Mouse (Mus musculus) heart, postnatal 0 days (tissue): ENCODE results near the gene Arhgap44. TPM values are rescaled to one million over a fixed set of nuclear protein-coding genes. Genes with fewer than 3 reads are reported as not detected.

Experiments used
- ATAC-seq: fragments of 200-750 bp; cut with Nextera tagmentation; 2 replicates; pipeline ENCODE4 v1.8.0; 2017; ENCODE audit warnings: low read depth, moderate number of reproducible peaks, moderate library complexity; ENCODE audit not compliant: insufficient read depth
- DNase-seq: peaks from one replicate; pipeline ENCODE4 v3.0.0-alpha.2; 2016; ENCODE audit warnings: low spot score
- H3K27ac ChIP-seq: fragments of 300-500 bp; sonication (generic); 2 replicates; pipeline ENCODE4 v1.5.1; 2014; ENCODE audit warnings: low read depth, mild to moderate bottlenecking
- H3K27me3 ChIP-seq: fragments of 300-500 bp; sonication (generic); 2 replicates; pipeline ENCODE4 v1.6.1; 2014; ENCODE audit warnings: low read length, mixed read lengths; ENCODE audit not compliant: control insufficient read depth, insufficient read depth
- H3K36me3 ChIP-seq: fragments of 300-500 bp; sonication (generic); replicated peaks from 2 replicates; pipeline ENCODE4 v1.6.1; 2014; ENCODE audit warnings: low read length, mixed read lengths; ENCODE audit not compliant: control insufficient read depth, insufficient read depth
- H3K4me1 ChIP-seq: fragments of 300-500 bp; sonication (generic); 2 replicates; pipeline ENCODE4 v1.6.1; 2014; ENCODE audit warnings: antibody characterized with exemption; ENCODE audit not compliant: control insufficient read depth, insufficient read depth
- H3K4me2 ChIP-seq: fragments of 300-500 bp; sonication (generic); 2 replicates; pipeline ENCODE4 v1.6.1; 2014; ENCODE audit warnings: low read depth, mild to moderate bottlenecking, low read length, moderate library complexity
- H3K4me3 ChIP-seq: fragments of 300-500 bp; sonication (generic); 2 replicates; pipeline ENCODE4 v1.5.1; 2014; ENCODE audit warnings: low read depth, low read length
- H3K9ac ChIP-seq: fragments of 300-500 bp; sonication (generic); replicated peaks from 2 replicates; pipeline ENCODE4 v1.6.1; 2014; ENCODE audit warnings: low read depth, low read length, mixed read lengths
- H3K9me3 ChIP-seq: fragments of 300-500 bp; sonication (generic); replicated peaks from 2 replicates; pipeline ENCODE4 v1.6.1; 2016; ENCODE audit warnings: low read length; ENCODE audit not compliant: control insufficient read depth
- CTCF ChIP-seq: IDR thresholded peaks from 2 replicates; pipeline ENCODE4 v1.5.1; 2016; ENCODE audit warnings: antibody characterized with exemption, control low read depth, low read depth
- EP300 ChIP-seq: IDR thresholded peaks from 2 replicates; pipeline ENCODE4 v1.6.1; 2016; ENCODE audit warnings: antibody characterized with exemption, low read depth
- WGBS: fragments of 180-500 bp; shearing (Covaris S2); extraction: QIAGEN DNeasy Blood & Tissue Kit; methylation state at CpG from one replicate; pipeline ENCODE4 v1.1.7; 2014; 5-methylcytosine and 5-hydroxymethylcytosine counted together
- polyA plus RNA-seq: library from polyadenylated mRNA; unstranded; fragments of >200 nt; fragmentation: Nextera tagmentation; extraction: Ambion mirVana; gene quantifications from 2 replicates; pipeline ENCODE4 v1.2.1, GENCODE M21; 2015
- total RNA-seq: library from RNA; depleted of rRNA; stranded (reverse); fragments of >200 nt; gene quantifications from 2 replicates; pipeline ENCODE4 v1.2.3, GENCODE M21; 2014; ENCODE audit warnings: low replicate concordance

Gene Arhgap44
- total and polyA plus RNA-seq, 2 experiments from 2014 or later: 8.5 to 17.7 TPM

- Histone ChIP-seq H3K9me3 (no peaks in the 10 kb centered on the region), H3K27me3 (0 out of 2 replicates have a peak, but pooled peaks cover 3% of the 10 kb centered on the region), H3K36me3 (no peaks in the 10 kb centered on the region), H3K9ac (peak overlapping the region; percentile 84), H3K4me1 (peaks cover 12% of the 10 kb centered on the region), H3K27ac (peak overlapping the region; percentile 58), H3K4me3 (peak overlapping the region; percentile 96), H3K4me2 (peak overlapping the region; percentile 93)
- DNase-seq (no peak), ATAC-seq (peak; percentile 50; the same call in 1 of the 2 replicates)
- no peak for TF ChIP-seq CTCF
- no peak for TF ChIP-seq EP300
- 2% methylated on average over 47 of the region's 49 CpGs for WGBS
These were observed 637 bp downstream of the Arhgap44 start for GRCm38 (mm10) chr11:65161881-65162766.

- peak overlapping the region; percentile 93 for H3K4me2 ChIP-seq
- peak overlapping the region; percentile 96 for H3K4me3 ChIP-seq
- TF ChIP-seq EP300: no peak
- TF ChIP-seq CTCF: no peak
- peaks cover 12% of the 10 kb centered on the region for H3K4me1 ChIP-seq
- H3K27ac ChIP-seq: no peak overlapping the region
- ATAC-seq (no peak), DNase-seq (no peak)
- no peaks in the 10 kb centered on the region for H3K9me3 ChIP-seq
- H3K36me3 ChIP-seq: no peaks in the 10 kb centered on the region
- WGBS: 41% methylated on average over 7 of the region's 7 CpGs
- peak overlapping the region; percentile 84; the same call in 1 of the 2 replicates for H3K9ac ChIP-seq
- 0 out of 2 replicates have a peak, but pooled peaks cover 3% of the 10 kb centered on the region for H3K27me3 ChIP-seq
These were observed 1.5 kb downstream of the Arhgap44 start for GRCm38 (mm10) chr11:65160991-65161880.

DNA sequence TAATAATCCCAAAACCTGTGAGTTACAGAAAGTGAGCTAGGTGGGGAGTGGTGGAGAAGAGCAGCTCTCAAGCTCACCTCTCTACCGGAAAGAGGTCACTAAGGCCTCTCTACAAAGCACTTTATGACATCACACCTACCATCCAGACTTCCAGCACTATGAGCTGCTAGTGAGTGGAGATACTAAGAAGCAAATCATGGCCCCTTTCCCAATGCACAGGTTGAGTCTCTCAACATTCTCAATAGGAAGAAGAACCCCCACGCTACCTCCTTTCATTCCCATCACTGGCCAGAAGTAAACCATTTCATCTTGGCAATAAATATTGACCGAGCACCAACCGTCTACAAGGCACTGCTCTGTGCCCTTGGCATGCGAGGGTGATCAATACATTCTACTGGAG, 3.0 kb downstream of the Arhgap44 start, which contains the start of gene 1700086D15Rik:
Gene 1700086D15Rik (minus strand): TSS at position 101 of the 400 bp plus-strand sequence.
- no peak within 1 kb of the TSS for H3K4me3 ChIP-seq
- 0 out of 2 replicates have a peak, but pooled peaks cover 3% of the 10 kb centered on the region for H3K27me3 ChIP-seq
- no peaks in the 10 kb centered on the region for H3K36me3 ChIP-seq
- 0 out of 2 replicates have a peak within 1 kb of the TSS, but pooled peaks have one; percentile 93 for H3K4me2 ChIP-seq
- no peak within 1 kb of the TSS; the same call in 1 of the 2 replicates for H3K9ac ChIP-seq
- TF ChIP-seq EP300 (no peak), CTCF (no peak)
- WGBS: 89% methylated on average over 5 of the region's 5 CpGs
- no peak within 1 kb of the TSS for H3K27ac ChIP-seq
- peaks cover 12% of the 10 kb centered on the region for H3K4me1 ChIP-seq
- no peak for ATAC-seq
- H3K9me3 ChIP-seq: no peaks in the 10 kb centered on the region
- no peak for DNase-seq

- Histone ChIP-seq H3K9me3 (no peaks in the 10 kb centered on the region), H3K27ac (no peak overlapping the region), H3K36me3 (no peaks in the 10 kb centered on the region), H3K4me2 (no peak overlapping the region), H3K4me1 (peaks cover 18% of the 10 kb centered on the region), H3K4me3 (no peak overlapping the region), H3K9ac (no peak overlapping the region), H3K27me3 (0 out of 2 replicates have a peak, but pooled peaks cover 3% of the 10 kb centered on the region)
- 91% methylated on average over 5 of the region's 5 CpGs for WGBS
- no peak for ATAC-seq
- no peak for DNase-seq
- TF ChIP-seq CTCF: no peak
- TF ChIP-seq EP300: no peak
These were observed 4.1 kb downstream of the Arhgap44 start for GRCm38 (mm10) chr11:65158658-65158990.

GRCm38 (mm10) chr11:65157966-65158657, 4.6 kb downstream of the Arhgap44 start:
- DNase-seq (no peak), ATAC-seq (no peak)
- no peaks in the 10 kb centered on the region for H3K9me3 ChIP-seq
- H3K9ac ChIP-seq: no peak overlapping the region
- H3K4me3 ChIP-seq: no peak overlapping the region
- TF ChIP-seq EP300: no peak
- TF ChIP-seq CTCF: no peak
- 87% methylated on average over 20 of the region's 20 CpGs for WGBS
- no peak overlapping the region for H3K27ac ChIP-seq
- 0 out of 2 replicates have a peak, but pooled peaks cover 3% of the 10 kb centered on the region for H3K27me3 ChIP-seq
- H3K36me3 ChIP-seq: no peaks in the 10 kb centered on the region
- no peak overlapping the region for H3K4me2 ChIP-seq
- peaks cover 18% of the 10 kb centered on the region for H3K4me1 ChIP-seq
